Mouse (Mus musculus) cerebellum, adult 2 months (tissue): Measurements from ENCODE around the gene Prss48. TPM values are rescaled to one million over a fixed set of nuclear protein-coding genes. Genes with fewer than 3 reads are reported as not detected.
A peak's percentile ranks its signal among the peaks of the same experiment; 100 is the strongest.
"Not testable (repeated sequence)": the region's sequence is repeated elsewhere in the genome, so short reads cannot be mapped to it uniquely, and the experiment has no call there.

Experiments
- DNase-seq, 2 experiments: peaks; one replicate each; pipeline ENCODE4 v3.0.0; 2021
- H3K27ac ChIP-seq: fragments of 200-500 bp; 2 replicates; pipeline ENCODE4 v1.5.1; 2012; ENCODE audit warnings: low read length, control low read depth, inconsistent platforms; ENCODE audit not compliant: insufficient read depth
- H3K27me3 ChIP-seq: fragments of 200-500 bp; 2 replicates; pipeline ENCODE4 v1.6.1; 2012; ENCODE audit warnings: inconsistent platforms, mild to moderate bottlenecking, low read length, moderate library complexity; ENCODE audit not compliant: control insufficient read depth, insufficient read depth
- H3K4me1 ChIP-seq: fragments of 200-500 bp; 2 replicates; pipeline ENCODE4 v1.6.1; 2011; ENCODE audit warnings: low read length; ENCODE audit not compliant: control insufficient read depth, insufficient read depth
- H3K4me3 ChIP-seq: fragments of 200-500 bp; replicated peaks from 2 replicates; pipeline ENCODE3; 2011; ENCODE audit warnings: mild to moderate bottlenecking, low read depth, low read length, control low read depth; ENCODE audit not compliant: insufficient read depth
- CTCF ChIP-seq: fragments of 200-500 bp; IDR thresholded peaks from 2 replicates; pipeline ENCODE4 v1.5.1; 2011; ENCODE audit warnings: low read depth, mild to moderate bottlenecking, control low read depth, low read length, moderate library complexity, borderline replicate concordance; ENCODE audit not compliant: insufficient read depth
- POLR2A ChIP-seq: fragments of 200-500 bp; IDR thresholded peaks from 2 replicates; pipeline ENCODE4 v1.6.1; 2011; ENCODE audit warnings: low read length, control low read depth, borderline replicate concordance; ENCODE audit not compliant: insufficient read depth
- WGBS: fragments of 180-500 bp; shearing (Covaris S2); methylation state at CpG from one replicate; pipeline ENCODE4 v1.1.7; 2018; 5-methylcytosine and 5-hydroxymethylcytosine counted together
- polyA plus RNA-seq: library from polyadenylated mRNA; depleted of rRNA; stranded (reverse); fragments of >200 nt; gene quantifications from 2 replicates; pipeline ENCODE4 v1.2.3, GENCODE M21; 2012

Gene Prss48
- polyA plus RNA-seq, 1 experiment: not detected

- no peak overlapping the region for H3K4me3 ChIP-seq
- no peak overlapping the region for H3K27ac ChIP-seq
- no peak for TF ChIP-seq CTCF
- TF ChIP-seq POLR2A: no peak
- H3K27me3 ChIP-seq: no peaks in the 10 kb centered on the region
- no peaks in the 10 kb centered on the region for H3K4me1 ChIP-seq
- no peak for DNase-seq
- WGBS: 81% methylated on average over 11 of the region's 11 CpGs
Observed at GRCm38 (mm10) chr3:85993744-85994143, 8.5 kb downstream of the Prss48 start.

GRCm38 (mm10) chr3:85991802-85992156 is 10.5 kb downstream of the Prss48 start:
- TF ChIP-seq CTCF: no peak
- TF ChIP-seq POLR2A: no peak
- no peak for DNase-seq
- H3K4me1 ChIP-seq: no peaks in the 10 kb centered on the region
- no peak overlapping the region for H3K4me3 ChIP-seq
- no peaks in the 10 kb centered on the region for H3K27me3 ChIP-seq
- no peak overlapping the region for H3K27ac ChIP-seq
- 77% methylated on average over 5 of the region's 5 CpGs for whole genome bisulfite sequencing

- H3K27me3 ChIP-seq: no peaks in the 10 kb centered on the region
- no peak overlapping the region for H3K4me3 ChIP-seq
- no peak for DNase-seq
- 83% methylated on average over 6 of the region's 6 CpGs for WGBS
- no peak overlapping the region for H3K27ac ChIP-seq
- TF ChIP-seq CTCF: no peak
- TF ChIP-seq POLR2A: no peak
- H3K4me1 ChIP-seq: no peaks in the 10 kb centered on the region
Observed at GRCm38 (mm10) chr3:85991140-85991801, 11.0 kb downstream of the Prss48 start.

GRCm38 (mm10) chr3:85987225-85987624 is 15.1 kb downstream of the Prss48 start:
- TF ChIP-seq POLR2A: no peak
- TF ChIP-seq CTCF: no peak
- Histone ChIP-seq H3K4me3 (no peak overlapping the region), H3K4me1 (no peaks in the 10 kb centered on the region), H3K27ac (no peak overlapping the region), H3K27me3 (no peaks in the 10 kb centered on the region)
- WGBS: 86% methylated on average over 2 of the region's 2 CpGs
- no peak for DNase-seq

GRCm38 (mm10) chr3:85984537-85984936 is 17.8 kb downstream of the Prss48 start:
- no peaks in the 10 kb centered on the region for H3K4me1 ChIP-seq
- no peak overlapping the region for H3K4me3 ChIP-seq
- H3K27me3 ChIP-seq: no peaks in the 10 kb centered on the region
- TF ChIP-seq CTCF (no peak), POLR2A (no peak)
- no peak overlapping the region for H3K27ac ChIP-seq
- no peak for DNase-seq
- WGBS: 87% methylated on average over 6 of the region's 6 CpGs

- DNase-seq, H3K27ac ChIP-seq, H3K4me3 ChIP-seq, H3K27me3 ChIP-seq, H3K4me1 ChIP-seq: not testable (repeated sequence)
- 83% methylated on average over 3 of the region's 3 CpGs for WGBS
Observed at GRCm38 (mm10) chr3:85981761-85982160, 20.5 kb downstream of the Prss48 start.

- TF ChIP-seq CTCF: no peak
- TF ChIP-seq POLR2A: no peak
- H3K27ac ChIP-seq: no peak overlapping the region
- no peaks in the 10 kb centered on the region; the same call in 1 of the 2 replicates for H3K4me1 ChIP-seq
- no peak overlapping the region for H3K4me3 ChIP-seq
- WGBS: 91% methylated on average over 4 of the region's 4 CpGs
- H3K27me3 ChIP-seq: no peaks in the 10 kb centered on the region
- DNase-seq: no peak
Observed at GRCm38 (mm10) chr3:85980036-85980435, 22.3 kb downstream of the Prss48 start.

- WGBS: 28% methylated on average over 4 of the region's 4 CpGs
- TF ChIP-seq POLR2A (no peak), CTCF (no peak)
- Histone ChIP-seq H3K27me3 (no peaks in the 10 kb centered on the region), H3K4me1 (peaks cover 4% of the 10 kb centered on the region; the same call in 1 of the 2 replicates), H3K4me3 (no peak overlapping the region), H3K27ac (no peak overlapping the region)
- peak; percentile 20 to 35 for DNase-seq
Observed at GRCm38 (mm10) chr3:85974451-85974850, 27.8 kb downstream of the Prss48 start.
